ENCODE assay signal across 24 mouse cellular contexts in genomic region chr14:23509792-23510191, GRCm38 (mm10).
"Had no signal": no experiment of that assay in that cellular context is flagged by ENCODE, and none has a peak within 500 bp of the region (broad histone marks: within the 10 kb centered on the region; RNA-seq: fewer than 3 reads in every experiment).

No protein-coding gene starts in this region.

- H3K36me3 ChIP-seq: heart, embryonic 13.5 days; heart, embryonic 15.5 days; hindbrain, embryonic 12.5 days; hindbrain, embryonic 15.5 days; limb, embryonic 13.5 days; limb, embryonic 15.5 days; liver, embryonic 12.5 days had no signal

- H3K4me3 ChIP-seq: heart, adult 2 months; heart, embryonic 13.5 days; heart, embryonic 15.5 days; hindbrain, embryonic 12.5 days; hindbrain, embryonic 15.5 days; limb, embryonic 13.5 days; limb, embryonic 15.5 days; liver, embryonic 12.5 days had no signal

- H3K4me1 ChIP-seq: heart, embryonic 13.5 days; heart, embryonic 15.5 days; hindbrain, embryonic 12.5 days; hindbrain, embryonic 15.5 days; limb, embryonic 13.5 days; limb, embryonic 15.5 days; liver, embryonic 12.5 days had no signal

- DNase-seq: gastrocnemius, postnatal 14 days; gastrocnemius, postnatal 36 days; heart, adult 11 months; heart, adult 2 months; heart, postnatal 14 days; heart, postnatal 36 days; kidney, adult 18-20 months; kidney, adult 8-10 months; kidney, postnatal 10 days; kidney, postnatal 25 days; kidney, postnatal 4 days; layer of hippocampus, adult 9-11 months; layer of hippocampus, postnatal 36 days; left cerebral cortex, postnatal 4 days had no signal

- H3K4me2 ChIP-seq: heart, embryonic 11.5 days; heart, embryonic 13.5 days; heart, embryonic 15.5 days; hindbrain, embryonic 12.5 days; hindbrain, embryonic 15.5 days; limb, embryonic 13.5 days; limb, embryonic 15.5 days; liver, embryonic 12.5 days had no signal

- H3K9me3 ChIP-seq: heart, embryonic 13.5 days; heart, embryonic 15.5 days; hindbrain, embryonic 12.5 days; hindbrain, embryonic 15.5 days; limb, embryonic 13.5 days; limb, embryonic 15.5 days; liver, embryonic 12.5 days had no signal

- H3K27ac ChIP-seq: heart, adult 2 months; heart, embryonic 13.5 days; heart, embryonic 15.5 days; hindbrain, embryonic 12.5 days; hindbrain, embryonic 15.5 days; hindbrain, postnatal 0 days; limb, embryonic 13.5 days; limb, embryonic 15.5 days; liver, embryonic 12.5 days; liver, embryonic 14.5 days had no signal

- ATAC-seq: hindbrain, postnatal 0 days; liver, embryonic 12.5 days had no signal

- H3K9ac ChIP-seq: heart, embryonic 13.5 days; heart, embryonic 15.5 days; hindbrain, embryonic 12.5 days; hindbrain, embryonic 15.5 days; limb, embryonic 13.5 days; limb, embryonic 15.5 days; liver, embryonic 12.5 days; liver, embryonic 14.5 days had no signal

- H3K27me3 ChIP-seq: heart, embryonic 13.5 days; heart, embryonic 15.5 days; hindbrain, embryonic 12.5 days; hindbrain, embryonic 15.5 days; limb, embryonic 13.5 days; limb, embryonic 15.5 days; liver, embryonic 12.5 days had no signal
